Mouse (Mus musculus) CH12.LX (cell line): ENCODE measurements at regions not wholly inside any gene's neighbourhood (a gene's known extent, or its start where the extent isn't known, plus 50 kb on each side); places are given as distances from the start of the nearest gene placed in this dataset.

ENCODE experiments used
- DNase-seq: peaks from one replicate; pipeline ENCODE4 v3.0.0-alpha.2; 2013; ENCODE audit errors: extremely low read depth
- H3K27ac ChIP-seq: 2 replicates; pipeline ENCODE4 v1.5.1; 2012; ENCODE audit warnings: low read depth, mild to moderate bottlenecking, control low read depth, moderate library complexity; ENCODE audit not compliant: insufficient read depth
- H3K27me3 ChIP-seq: replicated peaks from 2 replicates; pipeline ENCODE3; 2012; ENCODE audit warnings: inconsistent platforms
- H3K36me3 ChIP-seq, 2 experiments: replicated peaks in 1 of 2; 2 replicates each; pipeline versions ENCODE3 to v1.6.1; 2012; ENCODE audit warnings: inconsistent platforms in 1 of 2, low read length in 1 of 2, mild to moderate bottlenecking in 1 of 2, mixed read lengths in 1 of 2, moderate library complexity in 1 of 2; ENCODE audit not compliant: control insufficient read depth in 1 of 2, insufficient read depth in 1 of 2
- H3K4me1 ChIP-seq, 2 experiments: 2 replicates each; pipeline ENCODE4 v1.6.1; 2012; ENCODE audit warnings: inconsistent platforms in 1 of 2, moderate library complexity in 1 of 2; ENCODE audit not compliant: insufficient read depth in 2 of 2, control insufficient read depth in 1 of 2
- H3K4me2 ChIP-seq: 2 replicates; pipeline ENCODE4 v1.6.1; 2012; ENCODE audit warnings: low read depth, mild to moderate bottlenecking, control low read depth; ENCODE audit not compliant: poor library complexity, insufficient read depth, severe bottlenecking
- H3K4me3 ChIP-seq, 3 experiments: fragments of 150-350 bp in 1 of 3; sonication (generic) in 1 of 3; replicated peaks in 1 of 3; 2 replicates each; pipeline versions ENCODE3 to v1.5.1; 2011 to 2012; ENCODE audit warnings: low read depth in 2 of 3, low read length in 2 of 3, mild to moderate bottlenecking in 2 of 3, moderate library complexity in 2 of 3, control low read depth in 1 of 3, improper control_type of control experiment in 1 of 3, inconsistent platforms in 1 of 3, mixed read lengths in 1 of 3; ENCODE audit not compliant: poor library complexity in 1 of 3
- H3K79me2 ChIP-seq: replicated peaks from 2 replicates; pipeline ENCODE4 v1.6.1; 2012; ENCODE audit warnings: mild to moderate bottlenecking, moderate library complexity; ENCODE audit not compliant: control insufficient read depth, poor library complexity, insufficient read depth, severe bottlenecking; ENCODE audit errors: extremely low read depth
- H3K9ac ChIP-seq: 2 replicates; pipeline ENCODE4 v1.6.1; 2012; ENCODE audit warnings: low read depth, mild to moderate bottlenecking, control low read depth, moderate library complexity; ENCODE audit not compliant: insufficient read depth
- H3K9me3 ChIP-seq: replicated peaks from 2 replicates; pipeline ENCODE3; 2012; ENCODE audit warnings: low read length, inconsistent platforms, mixed read lengths
- ELF1 ChIP-seq: IDR thresholded peaks from 2 replicates; pipeline ENCODE4 v1.6.1; 2014; ENCODE audit warnings: low read depth, mild to moderate bottlenecking, inconsistent platforms, low read length, improper control_type of control experiment
- ETS1 ChIP-seq: conservative IDR thresholded peaks from 2 replicates; pipeline ENCODE4 v1.6.1; 2012; ENCODE audit warnings: low read depth, mild to moderate bottlenecking, inconsistent platforms, low read length, improper control_type of control experiment, moderate library complexity
- IRF4 ChIP-seq: IDR thresholded peaks from 2 replicates; pipeline ENCODE4 v1.6.1; 2014; ENCODE audit warnings: low read depth, mild to moderate bottlenecking, inconsistent platforms, low read length, improper control_type of control experiment
- JUN ChIP-seq: IDR thresholded peaks from 2 replicates; pipeline ENCODE4 v1.6.1; 2011; ENCODE audit warnings: low read depth, mild to moderate bottlenecking, low read length, improper control_type of control experiment, moderate library complexity; ENCODE audit not compliant: insufficient read depth
- JUND ChIP-seq: conservative IDR thresholded peaks from 2 replicates; pipeline ENCODE4 v1.6.1; 2011; ENCODE audit warnings: low read depth, low read length, improper control_type of control experiment
- KAT2A ChIP-seq: IDR thresholded peaks from 2 replicates; pipeline ENCODE4 v1.6.1; 2012; ENCODE audit warnings: low read length, improper control_type of control experiment, inconsistent platforms; ENCODE audit not compliant: insufficient replicate concordance
- MAFK ChIP-seq: IDR thresholded peaks from 2 replicates; pipeline ENCODE4 v1.6.1; 2011; ENCODE audit warnings: low read length, improper control_type of control experiment; ENCODE audit not compliant: insufficient replicate concordance
- MXI1 ChIP-seq: IDR thresholded peaks from 2 replicates; pipeline ENCODE4 v1.6.1; 2011; ENCODE audit warnings: mild to moderate bottlenecking, low read depth, low read length, improper control_type of control experiment
- NELFE ChIP-seq: IDR thresholded peaks from 2 replicates; pipeline ENCODE4 v1.6.1; 2011; ENCODE audit warnings: low read depth, low read length, improper control_type of control experiment
- NRF1 ChIP-seq: IDR thresholded peaks from 2 replicates; pipeline ENCODE4 v1.6.1; 2014; ENCODE audit warnings: low read depth, mild to moderate bottlenecking, inconsistent platforms, low read length, improper control_type of control experiment, moderate library complexity
- RCOR1 ChIP-seq: conservative IDR thresholded peaks from 2 replicates; pipeline ENCODE4 v1.6.1; 2012; ENCODE audit warnings: low read depth, mild to moderate bottlenecking, inconsistent platforms, low read length, improper control_type of control experiment
- UBTF ChIP-seq: IDR thresholded peaks from 2 replicates; pipeline ENCODE4 v1.6.1; 2012; ENCODE audit warnings: low read depth, mild to moderate bottlenecking, inconsistent platforms, low read length, improper control_type of control experiment, moderate library complexity
- USF2 ChIP-seq: conservative IDR thresholded peaks from 2 replicates; pipeline ENCODE4 v1.6.1; 2011; ENCODE audit warnings: low read depth, low read length, improper control_type of control experiment
- ZC3H11A ChIP-seq: IDR thresholded peaks from 2 replicates; pipeline ENCODE4 v1.6.1; 2012; ENCODE audit warnings: low read depth, mild to moderate bottlenecking, inconsistent platforms, low read length, improper control_type of control experiment
- dilution Hi-C: fragments of 300-500 bp; cut with MboI; formaldehyde crosslinking; loops from 2 replicates; pipeline ENCODE4 v1.14.3; 2020; ENCODE audit warnings: low sequenced_read_pairs; ENCODE audit not compliant: extremely low pct_unique_long_range_greater_than_20kb, extremely low pct_ligation_motif_present
- in situ Hi-C: fragments of 300-500 bp; cut with MboI; formaldehyde crosslinking; loops from 3 replicates; pipeline ENCODE4 v1.14.3; 2019; ENCODE audit warnings: low sequenced_read_pairs, low pct_ligation_motif_present, low pct_unique_long_range_greater_than_20kb, mixed read lengths

DNA sequence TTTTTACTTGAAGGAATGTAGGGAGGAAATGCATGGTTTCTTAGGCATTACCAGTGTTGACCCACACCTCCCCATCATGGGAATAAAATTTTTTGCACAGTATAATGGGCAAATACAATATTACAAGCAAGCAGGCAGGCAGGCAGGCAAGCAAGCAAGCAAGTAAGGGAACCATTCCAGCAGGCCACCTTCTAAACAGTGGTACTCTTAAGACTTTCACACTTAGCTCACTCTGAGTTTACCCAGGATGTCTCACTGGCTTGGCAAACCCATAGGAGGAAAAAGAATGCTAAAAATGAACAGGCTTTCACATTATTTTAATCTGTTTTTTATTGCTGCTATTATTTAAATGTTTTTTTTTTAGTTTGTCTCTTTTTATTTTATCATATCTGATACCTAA lies 187.9 kb downstream of the Thbs2 start:
- TF ChIP-seq IRF4, result no peak
- no peak for TF ChIP-seq UBTF
- in situ Hi-C loops (loop anchor here (25.0 kb wide), 1 partner anchor 219 kb away; the partner anchor contains the start of gene Smoc2), dilution Hi-C loops (no loop called here)
- Histone ChIP-seq H3K27ac (no peak overlapping the region), H3K79me2 (no peaks in the 10 kb centered on the region; the same call in 1 of the 2 replicates), H3K4me1 (no peaks in the 10 kb centered on the region), H3K4me2 (no peak overlapping the region), H3K9ac (no peak overlapping the region), H3K4me3 (no peak overlapping the region), H3K27me3 (no peaks in the 10 kb centered on the region), H3K36me3 (no peaks in the 10 kb centered on the region), H3K9me3 (no peaks in the 10 kb centered on the region)
- no peak for DNase-seq

DNA sequence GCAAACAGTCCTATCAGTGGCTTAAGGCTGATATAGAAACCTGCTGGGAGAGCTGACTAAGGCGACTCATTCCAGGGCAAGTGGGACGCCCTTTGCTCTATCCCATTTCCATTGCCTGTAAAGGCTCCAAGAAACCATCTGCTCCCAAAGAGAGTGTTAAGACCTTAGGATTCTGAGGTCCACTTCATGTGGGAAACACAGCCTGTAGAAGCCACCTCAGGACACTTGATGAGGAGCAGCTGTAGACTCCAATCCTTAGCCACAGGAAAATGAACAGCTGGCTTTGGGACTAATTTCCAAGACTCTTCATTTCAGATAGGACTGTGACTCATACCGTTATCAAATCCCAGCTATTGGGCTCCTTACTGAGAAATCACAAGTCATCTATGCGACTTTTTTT lies 188.6 kb downstream of the Thbs2 start:
- Histone ChIP-seq H3K4me2 (no peak overlapping the region), H3K27ac (no peak overlapping the region), H3K79me2 (no peaks in the 10 kb centered on the region; the same call in 1 of the 2 replicates)
- TF ChIP-seq MAFK, result no peak
- no peak for TF ChIP-seq ELF1
- no peak for TF ChIP-seq ETS1
- TF ChIP-seq KAT2A, result no peak
- TF ChIP-seq ZC3H11A, result no peak
- no peak for TF ChIP-seq UBTF
- no peak for TF ChIP-seq IRF4
- no peak for TF ChIP-seq MXI1
- TF ChIP-seq JUN, result no peak
- no peak for TF ChIP-seq USF2
- TF ChIP-seq JUND, result no peak
- TF ChIP-seq, all 38 proteins: peak for 0
- Histone ChIP-seq H3K4me1 (no peaks in the 10 kb centered on the region), H3K9ac (no peak overlapping the region), H3K4me3 (no peak overlapping the region), H3K9me3 (no peaks in the 10 kb centered on the region), H3K27me3 (no peaks in the 10 kb centered on the region), H3K36me3 (no peaks in the 10 kb centered on the region)
- dilution Hi-C loops (no loop called here), in situ Hi-C loops (loop anchor here (25.0 kb wide), 1 partner anchor 218 kb away; the partner anchor contains the start of gene Smoc2)
- DNase-seq, result no peak

DNA sequence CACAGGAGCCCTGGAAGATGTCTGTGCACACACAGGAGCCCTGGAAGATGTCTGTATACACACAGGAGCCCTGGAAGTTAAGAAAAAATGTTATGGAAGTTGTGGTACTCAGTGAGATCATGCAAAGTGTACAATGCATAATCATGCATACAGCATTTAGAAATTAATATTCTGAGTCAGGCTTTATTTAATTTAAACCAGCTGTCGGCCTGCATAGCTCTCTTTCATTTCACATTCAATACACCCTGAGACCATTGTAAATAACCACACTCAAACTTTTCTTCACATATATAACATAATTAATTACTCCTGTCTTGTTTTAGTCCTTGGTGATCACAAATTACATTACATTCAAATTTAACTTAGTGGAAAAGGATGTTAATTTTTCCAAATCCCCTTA lies 190.4 kb downstream of the Thbs2 start:
- Histone ChIP-seq H3K4me1 (no peaks in the 10 kb centered on the region), H3K9ac (no peak overlapping the region), H3K4me2 (no peak overlapping the region), H3K9me3 (no peaks in the 10 kb centered on the region), H3K27ac (no peak overlapping the region), H3K79me2 (no peaks in the 10 kb centered on the region; the same call in 1 of the 2 replicates), H3K4me3 (no peak overlapping the region), H3K27me3 (no peaks in the 10 kb centered on the region), H3K36me3 (no peaks in the 10 kb centered on the region)
- DNase-seq, result no peak
- TF ChIP-seq NRF1 (no peak), NELFE (no peak), RCOR1 (no peak), USF2 (no peak), ZC3H11A (no peak)
- dilution Hi-C loops, result no loop called here
- in situ Hi-C loops, result loop anchor here (25.0 kb wide), 1 partner anchor 216 kb away; the partner anchor contains the start of gene Smoc2
